Mouse (Mus musculus): ENCODE measurements around the gene 9130230L23Rik. TPM values are rescaled to one million over a fixed set of nuclear protein-coding genes. Genes with fewer than 3 reads are reported as not detected.

9130230L23Rik gene
- polyA plus RNA-seq, 1 experiment from 2014 or later, result not detected

- WGBS, result 90% methylated on average over 2 of the region's 2 CpGs
- no peak overlapping the region for H3K4me2 ChIP-seq (ENCODE audit: low read length)
- H3K9ac ChIP-seq (ENCODE audit: low read length), result no peak overlapping the region
- H3K27ac ChIP-seq (ENCODE audit: low read depth, low read length), result no peak overlapping the region
- H3K4me3 ChIP-seq (ENCODE audit: low read depth, low read length), result no peak overlapping the region
- no peaks in the 10 kb centered on the region for H3K9me3 ChIP-seq (replicated peaks; ENCODE audit: control insufficient read depth, low read length)
- DNase-seq (ENCODE audit: low spot score) (no peak), ATAC-seq (no peak)
- no peaks in the 10 kb centered on the region for H3K4me1 ChIP-seq (ENCODE audit: control insufficient read depth, insufficient read depth, low read length)
- no peaks in the 10 kb centered on the region for H3K27me3 ChIP-seq (replicated peaks; ENCODE audit: control insufficient read depth, insufficient read depth, low read length)
- H3K36me3 ChIP-seq (ENCODE audit: control insufficient read depth, insufficient read depth, low read length), result no peaks in the 10 kb centered on the region
Observed at GRCm38 (mm10) chr5:66014437-66014836, 10.4 kb upstream of the 9130230L23Rik start.

- Histone ChIP-seq H3K9ac (ENCODE audit: low read length) (no peak overlapping the region), H3K4me1 (ENCODE audit: control insufficient read depth, insufficient read depth, low read length) (no peaks in the 10 kb centered on the region), H3K27ac (ENCODE audit: low read depth, low read length) (no peak overlapping the region), H3K27me3 (replicated peaks; ENCODE audit: control insufficient read depth, insufficient read depth, low read length) (no peaks in the 10 kb centered on the region), H3K4me2 (ENCODE audit: low read length) (no peak overlapping the region), H3K36me3 (ENCODE audit: control insufficient read depth, insufficient read depth, low read length) (no peaks in the 10 kb centered on the region), H3K4me3 (ENCODE audit: low read depth, low read length) (no peak overlapping the region), H3K9me3 (replicated peaks; ENCODE audit: control insufficient read depth, low read length) (no peaks in the 10 kb centered on the region)
- 85% methylated on average over 3 of the region's 3 CpGs for WGBS
- no peak for DNase-seq (ENCODE audit: low spot score)
- no peak for ATAC-seq
Observed at GRCm38 (mm10) chr5:66013999-66014398, 9.9 kb upstream of the 9130230L23Rik start.

GRCm38 (mm10) chr5:66008245-66008967 is 4.3 kb upstream of the 9130230L23Rik start:
- ATAC-seq, result no peak
- WGBS, result 91% methylated on average over 15 of the region's 15 CpGs
- no peak overlapping the region for H3K27ac ChIP-seq (ENCODE audit: low read depth, low read length)

GRCm38 (mm10) chr5:66005041-66005678 is 1.1 kb upstream of the 9130230L23Rik start:
- Histone ChIP-seq H3K36me3 (ENCODE audit: control insufficient read depth, insufficient read depth, low read length) (no peaks in the 10 kb centered on the region), H3K9ac (ENCODE audit: low read length) (no peak overlapping the region), H3K9me3 (replicated peaks; ENCODE audit: control insufficient read depth, low read length) (no peaks in the 10 kb centered on the region), H3K4me3 (ENCODE audit: low read depth, low read length) (no peak overlapping the region), H3K27me3 (replicated peaks; ENCODE audit: control insufficient read depth, insufficient read depth, low read length) (no peaks in the 10 kb centered on the region), H3K4me2 (ENCODE audit: low read length) (no peak overlapping the region), H3K4me1 (ENCODE audit: control insufficient read depth, insufficient read depth, low read length) (no peaks in the 10 kb centered on the region), H3K27ac (ENCODE audit: low read depth, low read length) (no peak overlapping the region)
- ATAC-seq, result no peak
- 41% methylated on average over 16 of the region's 16 CpGs for WGBS
- DNase-seq (ENCODE audit: low spot score), result no peak

More at GRCm38 (mm10) chr5:66008245-66008967, 4.3 kb upstream of the 9130230L23Rik start:
- no peak for DNase-seq (ENCODE audit: low spot score)
- no peaks in the 10 kb centered on the region for H3K4me1 ChIP-seq (ENCODE audit: control insufficient read depth, insufficient read depth, low read length)
- H3K9me3 ChIP-seq (replicated peaks; ENCODE audit: control insufficient read depth, low read length), result no peaks in the 10 kb centered on the region
- no peaks in the 10 kb centered on the region for H3K27me3 ChIP-seq (replicated peaks; ENCODE audit: control insufficient read depth, insufficient read depth, low read length)
- H3K36me3 ChIP-seq (ENCODE audit: control insufficient read depth, insufficient read depth, low read length), result no peaks in the 10 kb centered on the region
- H3K4me3 ChIP-seq (ENCODE audit: low read depth, low read length), result no peak overlapping the region
- no peak overlapping the region for H3K4me2 ChIP-seq (ENCODE audit: low read length)
- no peak overlapping the region for H3K9ac ChIP-seq (ENCODE audit: low read length)

GRCm38 (mm10) chr5:66001232-66001631 is 2.9 kb downstream of the 9130230L23Rik start:
- WGBS, result 85% methylated on average over 5 of the region's 5 CpGs
- Histone ChIP-seq H3K27me3 (replicated peaks; ENCODE audit: control insufficient read depth, insufficient read depth, low read length) (no peaks in the 10 kb centered on the region), H3K9ac (ENCODE audit: low read length) (no peak overlapping the region), H3K4me1 (ENCODE audit: control insufficient read depth, insufficient read depth, low read length) (no peaks in the 10 kb centered on the region), H3K4me2 (ENCODE audit: low read length) (no peak overlapping the region), H3K4me3 (ENCODE audit: low read depth, low read length) (no peak overlapping the region), H3K27ac (ENCODE audit: low read depth, low read length) (no peak overlapping the region), H3K9me3 (replicated peaks; ENCODE audit: control insufficient read depth, low read length) (no peaks in the 10 kb centered on the region), H3K36me3 (ENCODE audit: control insufficient read depth, insufficient read depth, low read length) (no peaks in the 10 kb centered on the region)
- ATAC-seq, result no peak
- no peak for DNase-seq (ENCODE audit: low spot score)

GRCm38 (mm10) chr5:66000567-66001125 is 3.4 kb downstream of the 9130230L23Rik start:
- Histone ChIP-seq H3K4me2 (ENCODE audit: low read length) (no peak overlapping the region), H3K9ac (ENCODE audit: low read length) (no peak overlapping the region), H3K9me3 (replicated peaks; ENCODE audit: control insufficient read depth, low read length) (no peaks in the 10 kb centered on the region), H3K27ac (ENCODE audit: low read depth, low read length) (no peak overlapping the region), H3K36me3 (ENCODE audit: control insufficient read depth, insufficient read depth, low read length) (no peaks in the 10 kb centered on the region), H3K27me3 (replicated peaks; ENCODE audit: control insufficient read depth, insufficient read depth, low read length) (no peaks in the 10 kb centered on the region), H3K4me1 (ENCODE audit: control insufficient read depth, insufficient read depth, low read length) (no peaks in the 10 kb centered on the region), H3K4me3 (ENCODE audit: low read depth, low read length) (no peak overlapping the region)
- ATAC-seq, result no peak
- 73% methylated on average over 6 of the region's 6 CpGs for WGBS
- DNase-seq (ENCODE audit: low spot score), result no peak

- Histone ChIP-seq H3K27ac (ENCODE audit: low read depth, low read length) (no peak overlapping the region), H3K36me3 (ENCODE audit: control insufficient read depth, insufficient read depth, low read length) (no peaks in the 10 kb centered on the region), H3K9ac (ENCODE audit: low read length) (no peak overlapping the region), H3K9me3 (replicated peaks; ENCODE audit: control insufficient read depth, low read length) (no peaks in the 10 kb centered on the region), H3K4me3 (ENCODE audit: low read depth, low read length) (no peak overlapping the region), H3K4me2 (ENCODE audit: low read length) (no peak overlapping the region), H3K4me1 (ENCODE audit: control insufficient read depth, insufficient read depth, low read length) (no peaks in the 10 kb centered on the region), H3K27me3 (replicated peaks; ENCODE audit: control insufficient read depth, insufficient read depth, low read length) (no peaks in the 10 kb centered on the region)
- DNase-seq (ENCODE audit: low spot score) (no peak), ATAC-seq (no peak)
- WGBS, result 87% methylated on average over 7 of the region's 7 CpGs
Observed at GRCm38 (mm10) chr5:66000074-66000473, 4.0 kb downstream of the 9130230L23Rik start.

GRCm38 (mm10) chr5:65999106-65999505 is 5.0 kb downstream of the 9130230L23Rik start:
- no peak for ATAC-seq
- no peak overlapping the region for H3K4me2 ChIP-seq (ENCODE audit: low read length)

GRCm38 (mm10) chr5:65997813-65998212 is 6.3 kb downstream of the 9130230L23Rik start:
- no peak overlapping the region for H3K9ac ChIP-seq (ENCODE audit: low read length)
- no peaks in the 10 kb centered on the region for H3K36me3 ChIP-seq (ENCODE audit: control insufficient read depth, insufficient read depth, low read length)
- H3K27ac ChIP-seq (ENCODE audit: low read depth, low read length), result no peak overlapping the region
- ATAC-seq (no peak), DNase-seq (ENCODE audit: low spot score) (no peak)
- no peak overlapping the region for H3K4me2 ChIP-seq (ENCODE audit: low read length)
- no peaks in the 10 kb centered on the region for H3K4me1 ChIP-seq (ENCODE audit: control insufficient read depth, insufficient read depth, low read length)
- H3K27me3 ChIP-seq (replicated peaks; ENCODE audit: control insufficient read depth, insufficient read depth, low read length), result no peaks in the 10 kb centered on the region
- no peaks in the 10 kb centered on the region for H3K9me3 ChIP-seq (replicated peaks; ENCODE audit: control insufficient read depth, low read length)
- H3K4me3 ChIP-seq (ENCODE audit: low read depth, low read length), result no peak overlapping the region

More at GRCm38 (mm10) chr5:65999106-65999505, 5.0 kb downstream of the 9130230L23Rik start:
- Histone ChIP-seq H3K36me3 (ENCODE audit: control insufficient read depth, insufficient read depth, low read length) (no peaks in the 10 kb centered on the region), H3K27me3 (replicated peaks; ENCODE audit: control insufficient read depth, insufficient read depth, low read length) (no peaks in the 10 kb centered on the region), H3K4me1 (ENCODE audit: control insufficient read depth, insufficient read depth, low read length) (no peaks in the 10 kb centered on the region), H3K9ac (ENCODE audit: low read length) (no peak overlapping the region), H3K27ac (ENCODE audit: low read depth, low read length) (no peak overlapping the region), H3K9me3 (replicated peaks; ENCODE audit: control insufficient read depth, low read length) (no peaks in the 10 kb centered on the region), H3K4me3 (ENCODE audit: low read depth, low read length) (no peak overlapping the region)
- 92% methylated on average over 7 of the region's 7 CpGs for WGBS
- DNase-seq (ENCODE audit: low spot score), result no peak
